Mouse (Mus musculus): ENCODE data around the gene Pex14. TPM values are rescaled to one million over a fixed set of nuclear protein-coding genes. Genes with fewer than 3 reads are reported as not detected.

The Pex14 gene
- polyA plus RNA-seq, 1 experiment from 2014 or later = 46.1 TPM

DNA sequence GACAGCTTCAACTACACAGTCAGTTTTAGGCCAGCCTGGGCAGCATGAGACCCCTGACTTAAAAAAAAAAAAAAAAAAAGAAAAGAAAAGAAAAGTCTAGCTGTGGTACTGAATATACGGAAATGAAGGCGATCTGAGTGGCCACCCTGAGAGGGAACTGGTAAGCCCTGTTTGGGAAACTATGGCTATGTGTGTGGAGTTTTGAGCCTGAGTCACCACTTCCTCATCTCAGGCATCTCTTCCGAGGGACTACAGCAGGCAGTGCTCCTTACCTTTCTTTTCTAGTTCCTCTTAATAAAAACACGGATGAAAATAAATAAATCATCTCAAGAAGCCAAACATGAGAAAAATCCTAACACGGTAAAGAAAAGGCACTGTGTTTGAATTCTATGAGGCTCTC lies 98.2 kb downstream of the Pex14 start:
- no peaks in the 10 kb centered on the region for H3K27me3 ChIP-seq
- no peak overlapping the region for H3K4me2 ChIP-seq
- no peak overlapping the region for H3K27ac ChIP-seq
- no peaks in the 10 kb centered on the region for H3K4me1 ChIP-seq
- no peaks in the 10 kb centered on the region for H3K36me3 ChIP-seq (ENCODE audit: poor library complexity, severe bottlenecking)
- H3K9ac ChIP-seq = no peak overlapping the region
- no peak for ATAC-seq
- 91% methylated on average over 5 of the region's 5 CpGs for WGBS
- H3K4me3 ChIP-seq = no peak overlapping the region
- H3K9me3 ChIP-seq (replicated peaks) = no peaks in the 10 kb centered on the region

DNA sequence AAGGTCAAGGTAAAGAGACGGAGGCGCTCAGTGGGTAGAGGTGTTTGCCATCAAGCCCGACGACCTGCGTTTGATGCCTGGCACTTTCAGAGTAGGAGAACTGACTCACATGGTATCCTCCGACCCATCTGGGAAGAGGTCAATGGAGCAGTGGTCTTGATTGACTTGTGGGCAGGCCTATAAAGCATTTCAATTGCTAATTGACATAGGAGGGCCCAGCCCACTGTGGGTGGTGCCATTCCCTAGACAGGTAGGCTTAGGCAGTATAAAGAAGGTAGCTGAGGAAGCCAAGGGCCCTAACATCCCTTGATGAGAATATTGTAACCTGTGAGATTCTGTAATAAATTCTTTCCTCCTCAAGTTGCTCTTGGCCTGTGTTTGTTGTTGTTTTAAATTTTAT lies 98.9 kb downstream of the Pex14 start:
- Histone ChIP-seq H3K9ac (no peak overlapping the region), H3K27me3 (no peaks in the 10 kb centered on the region), H3K4me2 (no peak overlapping the region), H3K4me3 (no peak overlapping the region), H3K36me3 (ENCODE audit: poor library complexity, severe bottlenecking) (no peaks in the 10 kb centered on the region), H3K4me1 (no peaks in the 10 kb centered on the region), H3K27ac (no peak overlapping the region), H3K9me3 (replicated peaks) (no peaks in the 10 kb centered on the region)
- no peak for ATAC-seq
- 96% methylated on average over 6 of the region's 6 CpGs for WGBS

GRCm38 (mm10) chr4:148993948-148994347 lies 105.7 kb downstream of the Pex14 start:
- Histone ChIP-seq H3K27ac (no peak overlapping the region), H3K9me3 (replicated peaks) (no peaks in the 10 kb centered on the region)

DNA sequence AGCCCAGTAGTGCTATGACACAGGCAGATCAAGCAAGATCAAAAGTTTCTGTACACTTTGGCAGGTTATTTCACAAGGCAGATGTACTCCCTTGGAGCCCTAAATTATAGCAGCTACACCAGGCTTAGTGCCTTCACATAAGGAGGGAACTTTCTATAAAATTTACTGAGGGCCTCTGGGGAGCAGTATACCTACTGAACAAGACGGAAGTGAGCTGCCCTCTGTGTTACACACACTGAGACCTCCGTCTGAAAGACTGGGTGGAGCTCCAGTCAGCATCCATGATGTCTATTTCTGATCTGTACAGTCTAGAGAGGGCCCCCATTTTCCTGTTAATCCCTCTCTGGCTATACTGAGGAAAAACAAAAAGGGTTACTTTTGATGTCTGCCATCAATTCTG lies 109.6 kb downstream of the Pex14 start:
- H3K36me3 ChIP-seq (ENCODE audit: poor library complexity, severe bottlenecking) = no peaks in the 10 kb centered on the region
- H3K4me3 ChIP-seq = no peak overlapping the region
- no peak for ATAC-seq
- WGBS = 34% methylated on average over 2 of the region's 2 CpGs
- no peak overlapping the region for H3K9ac ChIP-seq
- H3K4me2 ChIP-seq = no peak overlapping the region
- no peaks in the 10 kb centered on the region for H3K27me3 ChIP-seq
- H3K27ac ChIP-seq = no peak overlapping the region
- H3K4me1 ChIP-seq = peaks cover 37% of the 10 kb centered on the region
- no peaks in the 10 kb centered on the region for H3K9me3 ChIP-seq (replicated peaks)

More at GRCm38 (mm10) chr4:148993948-148994347, 105.7 kb downstream of the Pex14 start:
- no peak overlapping the region for H3K4me2 ChIP-seq
- no peaks in the 10 kb centered on the region for H3K27me3 ChIP-seq
- ATAC-seq = no peak
- H3K4me3 ChIP-seq = no peak overlapping the region
- H3K9ac ChIP-seq = no peak overlapping the region
- no peaks in the 10 kb centered on the region for H3K36me3 ChIP-seq (ENCODE audit: poor library complexity, severe bottlenecking)
- H3K4me1 ChIP-seq = peaks cover 13% of the 10 kb centered on the region; the same call in 1 of the 2 replicates
- WGBS = 82% methylated on average over 5 of the region's 5 CpGs

GRCm38 (mm10) chr4:148985541-148986476 lies 113.9 kb downstream of the Pex14 start:
- H3K4me1 ChIP-seq = peaks cover 49% of the 10 kb centered on the region
- no peak overlapping the region for H3K27ac ChIP-seq
- ATAC-seq = no peak
- no peaks in the 10 kb centered on the region for H3K27me3 ChIP-seq
- no peaks in the 10 kb centered on the region for H3K9me3 ChIP-seq (replicated peaks)
- no peak overlapping the region for H3K4me3 ChIP-seq
- H3K36me3 ChIP-seq (ENCODE audit: poor library complexity, severe bottlenecking) = no peaks in the 10 kb centered on the region
- no peak overlapping the region for H3K4me2 ChIP-seq
- 63% methylated on average over 24 of the region's 24 CpGs for WGBS
- peak overlapping the region; percentile 21; the same call in 1 of the 2 replicates for H3K9ac ChIP-seq

DNA sequence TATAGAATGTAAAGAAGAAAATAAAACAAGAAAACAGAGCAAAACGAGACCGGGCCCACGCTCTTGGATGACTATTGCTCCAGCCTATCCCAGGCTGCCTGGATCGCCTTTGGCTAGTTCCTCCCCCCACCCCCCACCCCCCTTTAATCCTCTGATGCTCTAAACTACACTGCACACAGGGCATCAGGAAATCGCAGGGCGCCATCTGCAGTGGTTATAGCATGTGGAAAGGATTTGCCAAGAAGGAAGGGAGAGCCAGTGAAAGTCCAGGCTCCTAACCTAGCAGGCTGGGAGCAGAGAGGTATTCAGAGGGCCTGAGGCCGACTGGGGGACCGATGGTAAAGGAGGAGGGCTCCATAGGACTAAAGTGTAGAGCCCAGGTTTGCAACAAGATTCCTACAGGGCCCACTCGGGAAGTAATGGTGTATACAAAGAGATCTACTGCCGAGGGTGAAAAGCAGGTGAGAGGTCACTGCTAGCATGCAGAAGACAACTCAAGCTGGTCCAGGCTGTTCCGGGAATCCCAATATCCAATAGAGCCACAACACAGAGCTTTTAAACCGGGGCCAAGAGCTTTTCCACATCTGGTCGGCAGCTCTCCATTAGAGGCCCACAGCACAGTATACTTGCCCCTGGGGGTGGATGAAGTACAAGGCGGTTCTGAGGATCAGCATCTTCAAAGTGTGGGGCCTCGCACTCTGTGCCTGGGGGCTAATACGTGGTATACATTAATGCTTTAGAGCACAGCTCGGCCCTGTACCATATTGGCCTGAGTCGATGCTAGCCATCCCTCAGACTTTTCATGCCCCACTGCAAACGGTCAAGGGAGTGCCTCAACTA lies 114.8 kb downstream of the Pex14 start:
- peak; percentile 77 for ATAC-seq
- Histone ChIP-seq H3K27ac (no peak overlapping the region), H3K4me2 (no peak overlapping the region), H3K9me3 (replicated peaks) (no peaks in the 10 kb centered on the region), H3K36me3 (ENCODE audit: poor library complexity, severe bottlenecking) (no peaks in the 10 kb centered on the region), H3K4me3 (no peak overlapping the region), H3K9ac (no peak overlapping the region), H3K27me3 (no peaks in the 10 kb centered on the region), H3K4me1 (peaks cover 44% of the 10 kb centered on the region)
- 50% methylated on average over 19 of the region's 19 CpGs for WGBS

DNA sequence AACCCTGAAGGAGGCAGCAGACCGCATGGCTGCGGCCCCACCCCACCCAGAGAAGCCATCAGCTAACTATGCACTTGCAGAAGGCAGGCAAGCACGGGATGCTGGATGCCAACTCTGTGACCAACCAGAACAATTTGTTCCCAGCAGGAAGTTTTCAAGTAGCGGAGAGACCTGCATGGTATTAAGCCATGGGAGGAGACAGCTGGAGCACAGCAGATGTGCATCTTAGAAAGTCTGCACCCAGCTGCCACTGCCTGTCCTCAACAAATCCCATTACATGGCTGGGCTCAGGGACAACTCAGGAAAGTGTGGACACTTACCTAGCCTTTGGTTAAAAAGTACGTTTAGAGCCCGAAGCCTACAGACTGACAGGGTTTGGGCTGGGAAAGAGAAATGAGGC lies 117.4 kb downstream of the Pex14 start:
- Histone ChIP-seq H3K4me1 (peaks cover 47% of the 10 kb centered on the region), H3K36me3 (ENCODE audit: poor library complexity, severe bottlenecking) (no peaks in the 10 kb centered on the region), H3K9ac (no peak overlapping the region), H3K4me3 (no peak overlapping the region), H3K27ac (no peak overlapping the region), H3K9me3 (replicated peaks) (no peaks in the 10 kb centered on the region), H3K4me2 (no peak overlapping the region), H3K27me3 (no peaks in the 10 kb centered on the region)
- ATAC-seq = no peak
- WGBS = 72% methylated on average over 6 of the region's 6 CpGs

- Histone ChIP-seq H3K4me2 (no peak overlapping the region), H3K27me3 (no peaks in the 10 kb centered on the region), H3K4me1 (peaks cover 32% of the 10 kb centered on the region), H3K4me3 (no peak overlapping the region), H3K9ac (no peak overlapping the region), H3K9me3 (replicated peaks) (no peaks in the 10 kb centered on the region), H3K36me3 (ENCODE audit: poor library complexity, severe bottlenecking) (no peaks in the 10 kb centered on the region), H3K27ac (no peak overlapping the region)
- no peak for ATAC-seq
- WGBS = 65% methylated on average over 11 of the region's 11 CpGs
Measured at GRCm38 (mm10) chr4:148979837-148980236, 119.8 kb downstream of the Pex14 start.

DNA sequence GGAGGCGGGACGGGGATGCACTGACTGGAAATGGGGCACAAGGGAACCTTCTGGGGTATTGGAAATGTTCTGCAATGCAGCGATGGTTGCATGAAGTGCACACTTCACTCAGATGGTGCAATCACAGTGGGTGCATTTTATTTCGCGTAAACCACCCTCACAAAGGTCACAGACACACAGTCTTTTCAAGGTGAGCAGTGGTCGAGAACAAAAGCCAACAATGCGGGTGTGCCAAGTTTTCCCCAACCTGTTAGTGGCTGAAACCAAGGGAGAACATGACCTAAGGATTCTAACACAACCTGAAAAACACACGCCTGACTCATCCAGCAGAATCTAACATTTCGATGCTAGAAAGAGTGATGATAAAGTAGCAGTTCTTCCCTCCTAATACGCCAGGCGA lies 120.8 kb downstream of the Pex14 start:
- Histone ChIP-seq H3K9ac (no peak overlapping the region), H3K27ac (no peak overlapping the region), H3K9me3 (replicated peaks) (no peaks in the 10 kb centered on the region), H3K4me1 (peaks cover 33% of the 10 kb centered on the region), H3K27me3 (no peaks in the 10 kb centered on the region), H3K36me3 (ENCODE audit: poor library complexity, severe bottlenecking) (no peaks in the 10 kb centered on the region), H3K4me3 (no peak overlapping the region), H3K4me2 (no peak overlapping the region)
- ATAC-seq = no peak
- 87% methylated on average over 11 of the region's 11 CpGs for WGBS

- Histone ChIP-seq H3K9ac (no peak overlapping the region), H3K27me3 (no peaks in the 10 kb centered on the region), H3K36me3 (ENCODE audit: poor library complexity, severe bottlenecking) (no peaks in the 10 kb centered on the region), H3K4me1 (peaks cover 31% of the 10 kb centered on the region), H3K4me2 (no peak overlapping the region), H3K27ac (no peak overlapping the region), H3K9me3 (replicated peaks) (no peaks in the 10 kb centered on the region), H3K4me3 (no peak overlapping the region)
- no peak for ATAC-seq
- 72% methylated on average over 9 of the region's 9 CpGs for WGBS
Measured at GRCm38 (mm10) chr4:148978221-148978855, 121.3 kb downstream of the Pex14 start.

- ATAC-seq = peak; percentile 59; the same call in 1 of the 2 replicates
- Histone ChIP-seq H3K4me1 (peaks cover 44% of the 10 kb centered on the region), H3K27ac (peak overlapping the region; percentile 6; the same call in 1 of the 2 replicates), H3K9ac (no peak overlapping the region), H3K4me3 (no peak overlapping the region), H3K9me3 (replicated peaks) (no peaks in the 10 kb centered on the region), H3K27me3 (no peaks in the 10 kb centered on the region), H3K4me2 (no peak overlapping the region), H3K36me3 (ENCODE audit: poor library complexity, severe bottlenecking) (no peaks in the 10 kb centered on the region)
- WGBS = 40% methylated on average over 7 of the region's 7 CpGs
Measured at GRCm38 (mm10) chr4:148974833-148975232, 124.8 kb downstream of the Pex14 start.

DNA sequence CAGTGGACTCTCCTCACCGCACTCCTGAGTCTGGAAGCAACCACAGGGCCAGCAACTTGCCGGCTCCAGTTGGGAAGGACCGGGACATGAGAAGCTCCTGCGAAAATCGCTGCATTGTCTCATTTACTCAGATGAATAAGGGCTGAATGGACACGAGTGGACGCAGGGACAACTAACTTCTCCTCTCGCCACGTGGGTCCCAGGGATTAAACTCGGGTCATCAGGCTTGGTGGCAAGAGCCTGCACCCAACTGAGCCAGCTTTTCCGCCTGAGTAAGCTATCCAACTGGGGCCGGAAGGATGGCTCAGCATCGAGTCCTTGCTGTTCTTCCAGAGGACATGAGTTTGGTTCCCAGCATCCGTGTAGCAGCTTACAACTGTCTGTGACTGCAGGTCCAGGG lies 126.3 kb downstream of the Pex14 start:
- H3K27ac ChIP-seq = no peak overlapping the region
- ATAC-seq = no peak
- no peaks in the 10 kb centered on the region for H3K9me3 ChIP-seq (replicated peaks)
- peaks cover 35% of the 10 kb centered on the region for H3K4me1 ChIP-seq
- H3K9ac ChIP-seq = no peak overlapping the region
- H3K4me3 ChIP-seq = no peak overlapping the region
- no peaks in the 10 kb centered on the region for H3K27me3 ChIP-seq
- no peaks in the 10 kb centered on the region for H3K36me3 ChIP-seq (ENCODE audit: poor library complexity, severe bottlenecking)
- no peak overlapping the region for H3K4me2 ChIP-seq
- 40% methylated on average over 14 of the region's 14 CpGs for WGBS
